14 mouse cellular contexts compared by ENCODE assay signal in the genomic region with DNA sequence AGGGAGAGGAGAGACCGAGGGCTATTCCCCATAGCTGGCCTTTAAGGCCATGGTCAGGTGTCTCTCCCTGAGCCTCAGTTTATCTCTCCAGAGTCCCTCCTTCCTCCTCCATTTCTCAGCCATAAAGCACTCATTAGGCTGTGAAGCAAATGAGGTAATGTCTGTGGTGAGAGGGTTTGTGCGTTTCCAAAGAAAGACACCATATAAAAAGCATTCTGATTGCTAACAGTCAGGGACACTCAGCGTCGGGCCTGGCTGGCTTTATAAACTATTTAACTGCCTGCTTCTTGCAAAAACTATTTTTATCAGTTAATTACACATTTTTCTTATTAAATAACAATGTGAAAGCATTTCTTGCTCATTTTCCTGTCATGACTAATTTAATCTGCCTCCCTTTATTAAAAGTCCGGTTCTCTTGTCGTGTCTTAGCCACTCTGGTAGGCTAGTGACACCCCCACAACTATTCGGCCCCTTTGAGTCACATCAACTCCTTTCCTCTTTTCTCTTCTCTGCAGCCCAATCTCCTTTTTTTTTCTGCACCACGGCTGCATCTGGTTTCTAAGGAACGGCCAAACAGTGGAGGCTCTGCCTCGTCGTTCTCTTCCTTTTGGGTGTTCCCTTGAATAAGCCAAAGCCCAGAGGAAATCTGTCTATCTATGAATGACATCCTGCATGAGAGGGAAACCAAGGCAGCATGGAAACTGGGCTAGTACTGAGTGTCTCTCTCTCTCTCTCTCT.
DNase-seq lines count a peak whose midpoint lies in the region; ATAC-seq lines count a peak whose summit lies in the region.
"Had no signal": no experiment of that assay in that cellular context is flagged by ENCODE, and none has a peak within 500 bp of the region (broad histone marks: within the 10 kb centered on the region; RNA-seq: fewer than 3 reads in every experiment).

No protein-coding gene starts in this region.

- H3K4me2 ChIP-seq in forebrain, embryonic 11.5 days (ENCODE audit: low read depth, low read length, severe bottlenecking): no peak overlapping the region
- peak overlapping the region; percentile 34; the same call in 1 of the 2 replicates for H3K4me2 ChIP-seq in neural tube, embryonic 13.5 days
- peak overlapping the region; percentile 41 for H3K4me2 ChIP-seq in forebrain, embryonic 16.5 days (ENCODE audit: low read length)
- H3K4me2 ChIP-seq in midbrain, embryonic 16.5 days (ENCODE audit: low read length): peak overlapping the region; percentile 40
- H3K4me2 ChIP-seq: liver, embryonic 11.5 days had no signal

- no peaks in the 10 kb centered on the region for H3K27me3 ChIP-seq in forebrain, embryonic 11.5 days (ENCODE audit: control insufficient read depth, insufficient read depth, low read length)
- H3K27me3 ChIP-seq in forebrain, embryonic 10.5 days (ENCODE audit: poor library complexity, severe bottlenecking): no peaks in the 10 kb centered on the region
- H3K27me3 ChIP-seq in neural tube, embryonic 13.5 days: no peaks in the 10 kb centered on the region
- H3K27me3 ChIP-seq in forebrain, embryonic 16.5 days (replicated peaks; ENCODE audit: control insufficient read depth, insufficient read depth, low read length): no peaks in the 10 kb centered on the region
- no peaks in the 10 kb centered on the region for H3K27me3 ChIP-seq in midbrain, embryonic 16.5 days (ENCODE audit: control insufficient read depth, insufficient read depth, low read depth, low read length)

- no peak for DNase-seq in forebrain, embryonic 11.5 days (ENCODE audit: low spot score)
- no peak for DNase-seq in forebrain, embryonic 10.5 days (ENCODE audit: extremely low spot score, low spot score)
- DNase-seq in neural tube, embryonic 10.5 days (ENCODE audit: extremely low spot score, low spot score): no peak
- DNase-seq in gastrocnemius, postnatal 4 days (ENCODE audit: low spot score in 2 of 2): no peak
- no peak for DNase-seq in urinary bladder, postnatal 25 days (ENCODE audit: low spot score)
- DNase-seq: cerebellum, adult 11-12 months; kidney, postnatal 25 days; thymus, adult 2 months had no signal

- no peaks in the 10 kb centered on the region for H3K9me3 ChIP-seq in forebrain, embryonic 11.5 days (ENCODE audit: control insufficient read depth, low read length)
- no peaks in the 10 kb centered on the region for H3K9me3 ChIP-seq in forebrain, embryonic 10.5 days
- H3K9me3 ChIP-seq in neural tube, embryonic 13.5 days: no peaks in the 10 kb centered on the region
- no peaks in the 10 kb centered on the region for H3K9me3 ChIP-seq in forebrain, embryonic 16.5 days (ENCODE audit: control insufficient read depth, low read length)
- H3K9me3 ChIP-seq in midbrain, embryonic 16.5 days (replicated peaks; ENCODE audit: control insufficient read depth, low read length, poor library complexity, severe bottlenecking): no peaks in the 10 kb centered on the region; the same call in 1 of the 2 replicates

- 0 out of 2 replicates have a peak, but pooled peaks have one; percentile 29 for ATAC-seq in forebrain, embryonic 11.5 days (replicated peaks; ENCODE audit: low FRiP score)
- ATAC-seq in neural tube, embryonic 13.5 days (ENCODE audit: low read depth): peak; percentile 30; the same call in 1 of the 2 replicates
- peak; percentile 62 for ATAC-seq in forebrain, embryonic 16.5 days
- peak; percentile 38; the same call in 1 of the 2 replicates for ATAC-seq in midbrain, embryonic 16.5 days
- ATAC-seq: intestine, embryonic 16.5 days; lung, postnatal 0 days had no signal

- H3K27ac ChIP-seq in forebrain, embryonic 11.5 days (ENCODE audit: low read depth, low read length): no peak overlapping the region
- no peak overlapping the region for H3K27ac ChIP-seq in forebrain, embryonic 10.5 days
- H3K27ac ChIP-seq in neural tube, embryonic 13.5 days (replicated peaks): peak overlapping the region; percentile 84
- peak overlapping the region; percentile 10; the same call in 1 of the 2 replicates for H3K27ac ChIP-seq in forebrain, embryonic 16.5 days (ENCODE audit: low read length)
- peak overlapping the region; percentile 73 for H3K27ac ChIP-seq in midbrain, embryonic 16.5 days (ENCODE audit: low read length)

- WGBS in forebrain, embryonic 11.5 days: 63% methylated on average over 11 of the region's 11 CpGs
- WGBS in forebrain, embryonic 10.5 days: 78% methylated on average over 11 of the region's 11 CpGs
- 52% methylated on average over 11 of the region's 11 CpGs for WGBS in neural tube, embryonic 13.5 days
- WGBS in forebrain, embryonic 16.5 days: 16% methylated on average over 11 of the region's 11 CpGs
- 40% methylated on average over 11 of the region's 11 CpGs for WGBS in midbrain, embryonic 16.5 days

- H3K36me3 ChIP-seq in forebrain, embryonic 11.5 days (ENCODE audit: control insufficient read depth, insufficient read depth, low read length): no peaks in the 10 kb centered on the region
- no peaks in the 10 kb centered on the region for H3K36me3 ChIP-seq in forebrain, embryonic 10.5 days (replicated peaks)
- H3K36me3 ChIP-seq in neural tube, embryonic 13.5 days: no peaks in the 10 kb centered on the region
- no peaks in the 10 kb centered on the region for H3K36me3 ChIP-seq in forebrain, embryonic 16.5 days (ENCODE audit: control insufficient read depth, insufficient read depth)
- no peaks in the 10 kb centered on the region for H3K36me3 ChIP-seq in midbrain, embryonic 16.5 days (ENCODE audit: control insufficient read depth, insufficient read depth, low read length)

- no peak overlapping the region for H3K4me3 ChIP-seq in forebrain, embryonic 11.5 days (ENCODE audit: low read depth, low read length)
- H3K4me3 ChIP-seq in forebrain, embryonic 10.5 days: no peak overlapping the region
- H3K4me3 ChIP-seq in neural tube, embryonic 13.5 days: no peak overlapping the region
- no peak overlapping the region for H3K4me3 ChIP-seq in forebrain, embryonic 16.5 days (replicated peaks; ENCODE audit: low read length)
- H3K4me3 ChIP-seq in midbrain, embryonic 16.5 days (ENCODE audit: low read depth, low read length): no peak overlapping the region

- no peak overlapping the region for H3K9ac ChIP-seq in forebrain, embryonic 11.5 days (ENCODE audit: low read length)
- H3K9ac ChIP-seq in neural tube, embryonic 13.5 days: peak overlapping the region; percentile 18; the same call in 1 of the 2 replicates
- 0 out of 2 replicates have a peak overlapping the region, but pooled peaks have one; percentile 22 for H3K9ac ChIP-seq in forebrain, embryonic 16.5 days (replicated peaks; ENCODE audit: low read depth, low read length)
- peak overlapping the region; percentile 3 for H3K9ac ChIP-seq in midbrain, embryonic 16.5 days (ENCODE audit: low read depth, low read length)

- H3K4me1 ChIP-seq in forebrain, embryonic 11.5 days (replicated peaks; ENCODE audit: control insufficient read depth, insufficient read depth, low read length): peaks cover 3% of the 10 kb centered on the region; the same call in 1 of the 2 replicates
- peaks cover 19% of the 10 kb centered on the region for H3K4me1 ChIP-seq in forebrain, embryonic 10.5 days
- peaks cover 21% of the 10 kb centered on the region for H3K4me1 ChIP-seq in neural tube, embryonic 13.5 days (replicated peaks)
- H3K4me1 ChIP-seq in forebrain, embryonic 16.5 days (replicated peaks; ENCODE audit: control insufficient read depth, insufficient read depth, low read length): peaks cover 16% of the 10 kb centered on the region
- H3K4me1 ChIP-seq in midbrain, embryonic 16.5 days (ENCODE audit: control insufficient read depth, insufficient read depth, low read length): peaks cover 18% of the 10 kb centered on the region

Comparison
In these comparisons a context has a peak if more than half of its experiments do, and no peak if none do; other contexts are left out.
1. H3K27ac ChIP-seq: peak in neural tube, embryonic 13.5 days (single experiment), forebrain, embryonic 16.5 days (single experiment) and midbrain, embryonic 16.5 days (single experiment); none in forebrain, embryonic 11.5 days (single experiment) and forebrain, embryonic 10.5 days (single experiment).
2. Peak in every context shown above with its lines, with median percentiles within 50 percentile points of each other: ATAC-seq.